Mouse (Mus musculus) cerebellum, postnatal 14 days (tissue): ENCODE measurements at regions not wholly inside any gene's neighbourhood (a gene's known extent, or its start where the extent isn't known, plus 50 kb on each side); places are given as distances from the start of the nearest gene placed in this dataset.

Source experiments
- DNase-seq, 2 experiments: peaks; one replicate each; pipeline ENCODE4 v3.0.0; 2021; ENCODE audit warnings: mixed read lengths in 2 of 2

DNA sequence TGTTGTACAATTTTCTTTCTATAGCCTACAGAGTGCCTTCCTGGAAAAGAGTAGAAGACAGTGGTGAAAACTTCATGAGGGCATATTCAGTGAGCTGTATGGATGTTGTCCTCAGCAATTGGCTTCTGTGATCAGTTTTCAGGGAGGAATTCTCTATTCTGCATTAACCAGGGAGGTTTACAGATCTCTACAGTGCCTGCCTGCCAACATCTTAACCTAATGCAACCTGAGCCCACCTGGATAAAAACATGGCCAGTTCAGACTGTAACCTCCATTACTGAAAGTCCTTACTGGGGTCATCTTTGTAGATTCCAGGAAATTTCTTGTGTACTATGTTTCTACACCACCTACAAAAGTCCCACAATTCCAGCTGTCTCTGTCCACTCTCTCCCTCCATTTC is 791.4 kb upstream of the Nectin3 start:
- DNase-seq = no peak

- peak; percentile 5 to 36 for DNase-seq
Measured at GRCm38 (mm10) chr16:47266744-47267686, 768.7 kb upstream of the Nectin3 start.
